Mouse (Mus musculus) bone marrow macrophage, adult 2 months (primary cell): Measurements from ENCODE around the gene Lancl3.

Experiments
- CTCF ChIP-seq: IDR thresholded peaks from 2 replicates; pipeline ENCODE4 v1.5.1; 2012; ENCODE audit warnings: low read depth, mild to moderate bottlenecking, low read length, moderate library complexity
- POLR2A ChIP-seq: IDR thresholded peaks from 2 replicates; pipeline ENCODE4 v1.6.1; 2012; ENCODE audit warnings: mild to moderate bottlenecking, low read depth, low read length, borderline replicate concordance

GRCm38 (mm10) chrX:9272460-9273361 is 73.0 kb downstream of the Lancl3 start, which contains the start of gene Xk:
- no peak for TF ChIP-seq CTCF
- TF ChIP-seq POLR2A: no peak
